Mouse (Mus musculus) ES-E14 (cell line): ENCODE results near the gene Gm17651.

Source experiments
- CHD2 ChIP-seq: IDR thresholded peaks from 2 replicates; pipeline ENCODE4 v1.6.1; 2014; ENCODE audit warnings: mild to moderate bottlenecking, low read depth, low read length, inconsistent platforms
- MAFK ChIP-seq: IDR thresholded peaks from 2 replicates; pipeline ENCODE4 v1.6.1; 2014; ENCODE audit warnings: mild to moderate bottlenecking, low read depth, low read length, inconsistent platforms; ENCODE audit not compliant: insufficient read depth
- ZC3H11A ChIP-seq: IDR thresholded peaks from 2 replicates; pipeline ENCODE4 v1.6.1; 2012; ENCODE audit warnings: low read depth, mild to moderate bottlenecking, inconsistent platforms, low read length, borderline replicate concordance
- ZNF384 ChIP-seq: IDR thresholded peaks from 2 replicates; pipeline ENCODE4 v1.6.1; 2012; ENCODE audit warnings: low read depth, low read length, inconsistent platforms

DNA sequence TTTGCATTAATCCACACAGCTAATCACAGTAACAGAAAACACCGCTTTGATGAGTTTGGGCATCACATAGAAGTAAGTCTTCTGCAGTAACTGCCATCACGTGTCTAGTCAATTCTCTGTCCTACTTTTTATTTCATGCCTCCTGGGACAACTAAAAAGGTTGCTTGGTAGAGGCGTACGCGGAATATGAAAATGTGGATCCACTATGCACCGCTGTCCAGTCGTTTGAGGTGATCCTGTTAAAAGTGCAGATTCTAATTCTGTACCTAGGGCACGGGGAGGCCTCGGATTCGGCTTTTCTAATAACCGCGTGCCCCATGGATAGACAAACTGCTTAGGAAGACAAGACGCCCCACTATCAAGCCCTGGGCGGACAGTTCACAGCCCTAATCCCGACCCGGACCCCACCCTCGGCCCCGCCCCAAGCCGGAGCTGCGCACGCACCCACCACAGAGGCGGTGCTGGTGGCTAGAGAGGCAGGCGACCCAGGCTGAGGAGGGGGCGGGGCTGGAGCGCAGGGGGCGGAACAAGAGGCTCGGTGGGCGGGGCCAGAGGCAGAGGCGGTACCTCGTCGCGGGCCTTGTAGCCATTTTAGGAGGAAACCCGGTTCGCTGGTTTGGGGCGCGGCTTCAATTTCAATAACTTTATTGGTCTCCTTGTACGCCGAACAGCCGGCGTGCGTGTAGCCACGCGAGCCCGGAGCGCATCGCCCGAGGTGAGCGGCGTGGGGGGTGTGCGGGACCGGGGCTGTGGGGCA, 16.7 kb downstream of the Gm17651 start, which contains the start of gene Prkab2:
- TF ChIP-seq CHD2 (no peak), ZNF384 (peak; percentile 72), MAFK (no peak), ZC3H11A (no peak)
